Mouse (Mus musculus) heart, postnatal 0 days (tissue): Measurements from ENCODE around the gene Ankrd39. TPM values are rescaled to one million over a fixed set of nuclear protein-coding genes. Genes with fewer than 3 reads are reported as not detected.

ENCODE experiments used
- ATAC-seq: fragments of 200-750 bp; cut with Nextera tagmentation; 2 replicates; pipeline ENCODE4 v1.8.0; 2017; ENCODE audit warnings: low read depth, moderate number of reproducible peaks, moderate library complexity; ENCODE audit not compliant: insufficient read depth
- DNase-seq: peaks from one replicate; pipeline ENCODE4 v3.0.0-alpha.2; 2016; ENCODE audit warnings: low spot score
- H3K27ac ChIP-seq: fragments of 300-500 bp; sonication (generic); 2 replicates; pipeline ENCODE4 v1.5.1; 2014; ENCODE audit warnings: low read depth, mild to moderate bottlenecking
- H3K27me3 ChIP-seq: fragments of 300-500 bp; sonication (generic); 2 replicates; pipeline ENCODE4 v1.6.1; 2014; ENCODE audit warnings: low read length, mixed read lengths; ENCODE audit not compliant: control insufficient read depth, insufficient read depth
- H3K36me3 ChIP-seq: fragments of 300-500 bp; sonication (generic); replicated peaks from 2 replicates; pipeline ENCODE4 v1.6.1; 2014; ENCODE audit warnings: low read length, mixed read lengths; ENCODE audit not compliant: control insufficient read depth, insufficient read depth
- H3K4me1 ChIP-seq: fragments of 300-500 bp; sonication (generic); 2 replicates; pipeline ENCODE4 v1.6.1; 2014; ENCODE audit warnings: antibody characterized with exemption; ENCODE audit not compliant: control insufficient read depth, insufficient read depth
- H3K4me2 ChIP-seq: fragments of 300-500 bp; sonication (generic); 2 replicates; pipeline ENCODE4 v1.6.1; 2014; ENCODE audit warnings: low read depth, mild to moderate bottlenecking, low read length, moderate library complexity
- H3K4me3 ChIP-seq: fragments of 300-500 bp; sonication (generic); 2 replicates; pipeline ENCODE4 v1.5.1; 2014; ENCODE audit warnings: low read depth, low read length
- H3K9ac ChIP-seq: fragments of 300-500 bp; sonication (generic); replicated peaks from 2 replicates; pipeline ENCODE4 v1.6.1; 2014; ENCODE audit warnings: low read depth, low read length, mixed read lengths
- H3K9me3 ChIP-seq: fragments of 300-500 bp; sonication (generic); replicated peaks from 2 replicates; pipeline ENCODE4 v1.6.1; 2016; ENCODE audit warnings: low read length; ENCODE audit not compliant: control insufficient read depth
- CTCF ChIP-seq: IDR thresholded peaks from 2 replicates; pipeline ENCODE4 v1.5.1; 2016; ENCODE audit warnings: antibody characterized with exemption, control low read depth, low read depth
- EP300 ChIP-seq: IDR thresholded peaks from 2 replicates; pipeline ENCODE4 v1.6.1; 2016; ENCODE audit warnings: antibody characterized with exemption, low read depth
- WGBS: fragments of 180-500 bp; shearing (Covaris S2); extraction: QIAGEN DNeasy Blood & Tissue Kit; methylation state at CpG from one replicate; pipeline ENCODE4 v1.1.7; 2014; 5-methylcytosine and 5-hydroxymethylcytosine counted together
- polyA plus RNA-seq: library from polyadenylated mRNA; unstranded; fragments of >200 nt; fragmentation: Nextera tagmentation; extraction: Ambion mirVana; gene quantifications from 2 replicates; pipeline ENCODE4 v1.2.1, GENCODE M21; 2015
- total RNA-seq: library from RNA; depleted of rRNA; stranded (reverse); fragments of >200 nt; gene quantifications from 2 replicates; pipeline ENCODE4 v1.2.3, GENCODE M21; 2014; ENCODE audit warnings: low replicate concordance

Gene Ankrd39
- total and polyA plus RNA-seq, 2 experiments from 2014 or later = 29.0 to 32.7 TPM

GRCm38 (mm10) chr1:36590664-36591063 lies 43.4 kb upstream of the Ankrd39 start:
- TF ChIP-seq EP300 = no peak
- Histone ChIP-seq H3K27me3 (no peaks in the 10 kb centered on the region), H3K4me3 (no peak overlapping the region), H3K9me3 (no peaks in the 10 kb centered on the region), H3K4me2 (no peak overlapping the region), H3K4me1 (peaks cover 28% of the 10 kb centered on the region), H3K36me3 (no peaks in the 10 kb centered on the region), H3K27ac (no peak overlapping the region), H3K9ac (no peak overlapping the region)
- DNase-seq = no peak
- 80% methylated on average over 9 of the region's 9 CpGs for WGBS
- no peak for ATAC-seq

GRCm38 (mm10) chr1:36589486-36589885 lies 42.2 kb upstream of the Ankrd39 start:
- H3K36me3 ChIP-seq = no peaks in the 10 kb centered on the region
- DNase-seq (peak; percentile 80), ATAC-seq (peak; percentile 76)
- H3K4me2 ChIP-seq = no peak overlapping the region
- peak overlapping the region; percentile 72 for H3K27ac ChIP-seq
- peaks cover 24% of the 10 kb centered on the region for H3K4me1 ChIP-seq
- no peak overlapping the region for H3K4me3 ChIP-seq
- TF ChIP-seq EP300 (no peak), CTCF (no peak)
- no peaks in the 10 kb centered on the region for H3K9me3 ChIP-seq
- 8% methylated on average over 6 of the region's 6 CpGs for WGBS
- 0 out of 2 replicates have a peak overlapping the region, but pooled peaks have one; percentile 1 for H3K9ac ChIP-seq
- no peaks in the 10 kb centered on the region for H3K27me3 ChIP-seq

- Histone ChIP-seq H3K27me3 (no peaks in the 10 kb centered on the region), H3K27ac (peak overlapping the region; percentile 72), H3K36me3 (no peaks in the 10 kb centered on the region), H3K4me3 (no peak overlapping the region), H3K4me1 (peaks cover 24% of the 10 kb centered on the region), H3K9ac (0 out of 2 replicates have a peak overlapping the region, but pooled peaks have one; percentile 1), H3K9me3 (no peaks in the 10 kb centered on the region), H3K4me2 (no peak overlapping the region)
- WGBS = 62% methylated on average over 13 of the region's 13 CpGs
- no peak for TF ChIP-seq EP300
- TF ChIP-seq CTCF = no peak
- ATAC-seq (peak; percentile 76), DNase-seq (peak; percentile 31)
Measured at GRCm38 (mm10) chr1:36588476-36589450, 41.5 kb upstream of the Ankrd39 start.

- H3K4me1 ChIP-seq = peaks cover 23% of the 10 kb centered on the region
- no peak overlapping the region for H3K4me3 ChIP-seq
- WGBS = 93% methylated on average over 6 of the region's 6 CpGs
- no peaks in the 10 kb centered on the region for H3K9me3 ChIP-seq
- peak overlapping the region; percentile 72; the same call in 1 of the 2 replicates for H3K27ac ChIP-seq
- TF ChIP-seq EP300 (no peak), CTCF (no peak)
- H3K27me3 ChIP-seq = no peaks in the 10 kb centered on the region
- H3K4me2 ChIP-seq = no peak overlapping the region
- DNase-seq (no peak), ATAC-seq (no peak)
- H3K36me3 ChIP-seq = no peaks in the 10 kb centered on the region
- H3K9ac ChIP-seq = no peak overlapping the region
Measured at GRCm38 (mm10) chr1:36587860-36588259, 40.6 kb upstream of the Ankrd39 start.

GRCm38 (mm10) chr1:36586288-36586687 lies 39.0 kb upstream of the Ankrd39 start:
- Histone ChIP-seq H3K27ac (no peak overlapping the region), H3K9me3 (no peaks in the 10 kb centered on the region), H3K4me1 (peaks cover 30% of the 10 kb centered on the region), H3K4me2 (no peak overlapping the region), H3K27me3 (no peaks in the 10 kb centered on the region), H3K9ac (no peak overlapping the region), H3K36me3 (no peaks in the 10 kb centered on the region), H3K4me3 (no peak overlapping the region)
- WGBS = 66% methylated on average over 4 of the region's 4 CpGs
- no peak for ATAC-seq
- TF ChIP-seq CTCF (no peak), EP300 (no peak)
- no peak for DNase-seq
